Mouse (Mus musculus) liver, postnatal 0 days (tissue): ENCODE data around the gene Cyp11a1.

Experiments
- CTCF ChIP-seq: sonication (generic); IDR thresholded peaks from 2 replicates; pipeline ENCODE4 v1.5.1; 2016; ENCODE audit warnings: antibody characterized with exemption, low read depth
- EP300 ChIP-seq: IDR thresholded peaks from 2 replicates; pipeline ENCODE4 v1.6.1; 2016; ENCODE audit warnings: antibody characterized with exemption, low read depth, mild to moderate bottlenecking

GRCm38 (mm10) chr9:57975200-57975821, 30.9 kb upstream of the Cyp11a1 start:
- TF ChIP-seq CTCF (no peak), EP300 (no peak)
